Mouse (Mus musculus) hindbrain, embryonic 14.5 days (tissue): ENCODE data around the gene Srgap1. TPM values are rescaled to one million over a fixed set of nuclear protein-coding genes. Genes with fewer than 3 reads are reported as not detected.
A peak's percentile ranks its signal among the peaks of the same experiment; 100 is the strongest.
"Not testable (repeated sequence)": the region's sequence is repeated elsewhere in the genome, so short reads cannot be mapped to it uniquely, and the experiment has no call there.

Source experiments
- ATAC-seq: fragments of 200-750 bp; cut with Nextera tagmentation; 2 replicates; pipeline ENCODE4 v1.8.0; 2017; ENCODE audit warnings: moderate number of reproducible peaks, mild to moderate bottlenecking, moderate TSS enrichment, moderate library complexity; ENCODE audit not compliant: low FRiP score
- DNase-seq: peaks from one replicate; pipeline ENCODE4 v3.0.0-alpha.2; 2015; ENCODE audit warnings: low spot score
- H3K27ac ChIP-seq: fragments of 300-500 bp; sonication (generic); 2 replicates; pipeline ENCODE4 v1.5.1; 2014; ENCODE audit warnings: mild to moderate bottlenecking, moderate library complexity
- H3K27me3 ChIP-seq: fragments of 300-500 bp; sonication (generic); 2 replicates; pipeline ENCODE4 v1.6.1; 2014; ENCODE audit warnings: mild to moderate bottlenecking, low read length, mixed read lengths; ENCODE audit not compliant: control insufficient read depth, insufficient read depth
- H3K36me3 ChIP-seq: fragments of 300-500 bp; sonication (generic); replicated peaks from 2 replicates; pipeline ENCODE4 v1.6.1; 2014; ENCODE audit not compliant: control insufficient read depth, insufficient read depth
- H3K4me1 ChIP-seq: fragments of 300-500 bp; sonication (generic); replicated peaks from 2 replicates; pipeline ENCODE4 v1.6.1; 2014; ENCODE audit warnings: antibody characterized with exemption, low read length, mixed read lengths; ENCODE audit not compliant: control insufficient read depth, insufficient read depth
- H3K4me2 ChIP-seq: fragments of 300-500 bp; sonication (generic); replicated peaks from 2 replicates; pipeline ENCODE4 v1.6.1; 2014; ENCODE audit warnings: mild to moderate bottlenecking, moderate library complexity
- H3K4me3 ChIP-seq: fragments of 300-500 bp; sonication (generic); replicated peaks from 2 replicates; pipeline ENCODE4 v1.5.1; 2014; ENCODE audit warnings: mild to moderate bottlenecking, low read length
- H3K9ac ChIP-seq: fragments of 300-500 bp; sonication (generic); 2 replicates; pipeline ENCODE4 v1.6.1; 2014
- H3K9me3 ChIP-seq: fragments of 300-500 bp; sonication (generic); 2 replicates; pipeline ENCODE4 v1.6.1; 2016; ENCODE audit warnings: low read length; ENCODE audit not compliant: control insufficient read depth
- WGBS: fragments of 180-500 bp; shearing (Covaris S2); extraction: QIAGEN DNeasy Blood & Tissue Kit; methylation state at CpG from one replicate; pipeline ENCODE4 v1.1.7; 2014; 5-methylcytosine and 5-hydroxymethylcytosine counted together
- polyA plus RNA-seq: library from polyadenylated mRNA; unstranded; fragments of >200 nt; fragmentation: Nextera tagmentation; extraction: Ambion mirVana; gene quantifications from 2 replicates; pipeline ENCODE4 v1.2.1, GENCODE M21; 2014

The Srgap1 gene
- polyA plus RNA-seq, 1 experiment from 2014 or later: 34.6 TPM

DNA sequence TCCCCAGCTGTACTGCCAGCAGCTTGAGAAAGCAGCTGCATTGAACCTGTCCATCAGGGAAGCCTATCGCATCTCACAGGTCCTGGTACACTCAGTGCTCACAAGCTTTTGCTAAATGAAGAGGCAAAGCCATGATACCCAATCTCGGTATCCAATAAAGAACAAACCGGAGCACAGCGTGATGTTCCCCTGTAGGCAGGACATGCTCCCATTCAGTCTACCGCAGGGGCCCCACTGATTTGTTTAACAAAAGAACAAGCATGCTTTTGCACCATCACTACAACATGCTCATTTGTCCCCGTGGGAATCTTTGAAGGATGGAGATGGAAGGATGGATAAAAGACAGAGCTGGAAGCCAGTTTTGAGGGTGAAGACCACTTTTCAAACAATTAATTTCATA is 257.0 kb downstream of the Srgap1 start:
- Histone ChIP-seq H3K4me3 (no peak overlapping the region), H3K27ac (no peak overlapping the region), H3K27me3 (no peaks in the 10 kb centered on the region), H3K9ac (no peak overlapping the region), H3K36me3 (peaks cover 68% of the 10 kb centered on the region), H3K4me1 (peaks cover 7% of the 10 kb centered on the region; the same call in 1 of the 2 replicates), H3K4me2 (no peak overlapping the region), H3K9me3 (no peaks in the 10 kb centered on the region)
- DNase-seq: no peak
- WGBS: 14% methylated on average over 6 of the region's 6 CpGs
- ATAC-seq: no peak

DNA sequence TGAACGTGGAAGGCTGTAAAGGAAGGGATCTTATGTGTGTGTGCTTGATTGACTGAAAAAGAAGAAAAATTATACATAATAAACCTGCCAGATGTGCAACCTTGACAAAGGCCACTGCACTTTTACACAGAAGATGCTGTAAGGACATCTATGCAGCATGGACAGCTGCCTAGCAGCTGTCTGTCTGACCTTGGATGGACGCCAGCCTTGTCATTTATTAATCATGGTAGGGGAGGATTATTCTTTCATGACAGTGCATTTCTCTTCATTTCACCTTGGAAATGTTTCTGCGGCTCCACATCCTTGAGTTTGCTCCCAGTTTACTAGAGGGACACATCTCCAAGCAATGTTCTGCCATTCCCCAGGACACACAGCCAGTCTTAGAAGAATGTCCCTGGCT is 258.6 kb downstream of the Srgap1 start:
- Histone ChIP-seq H3K36me3 (peaks cover 69% of the 10 kb centered on the region), H3K9me3 (peaks cover 9% of the 10 kb centered on the region; the same call in 1 of the 2 replicates), H3K27me3 (no peaks in the 10 kb centered on the region), H3K27ac (no peak overlapping the region), H3K4me2 (no peak overlapping the region), H3K9ac (no peak overlapping the region), H3K4me1 (peaks cover 7% of the 10 kb centered on the region; the same call in 1 of the 2 replicates), H3K4me3 (no peak overlapping the region)
- no peak for DNase-seq
- WGBS: 84% methylated on average over 3 of the region's 3 CpGs
- ATAC-seq: no peak

DNA sequence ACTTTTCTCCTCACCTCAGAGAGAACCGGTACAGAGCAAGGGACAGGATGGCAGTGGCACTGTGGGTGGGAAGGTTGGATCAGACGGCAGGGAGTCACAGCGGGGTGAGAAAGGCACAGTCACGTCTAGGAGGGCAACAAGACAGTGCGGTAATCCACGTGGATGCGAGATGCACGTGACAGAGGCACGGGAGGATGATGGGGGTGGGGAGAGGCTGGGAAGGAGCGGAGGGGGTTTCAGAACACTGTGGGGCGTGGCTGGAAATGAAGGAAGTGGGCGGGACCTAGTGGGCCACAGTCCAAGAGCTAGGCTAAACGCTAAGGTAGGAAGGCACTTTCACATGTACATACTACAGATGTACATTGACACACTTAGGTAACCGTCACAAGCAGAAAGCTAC is 266.0 kb downstream of the Srgap1 start:
- ATAC-seq (no peak), DNase-seq (no peak)
- Histone ChIP-seq H3K27ac (no peak overlapping the region), H3K4me2 (no peak overlapping the region), H3K9ac (no peak overlapping the region), H3K9me3 (peaks cover 12% of the 10 kb centered on the region; the same call in 1 of the 2 replicates), H3K4me1 (no peaks in the 10 kb centered on the region), H3K4me3 (no peak overlapping the region), H3K36me3 (peaks cover 41% of the 10 kb centered on the region), H3K27me3 (no peaks in the 10 kb centered on the region)
- 49% methylated on average over 14 of the region's 14 CpGs for WGBS

DNA sequence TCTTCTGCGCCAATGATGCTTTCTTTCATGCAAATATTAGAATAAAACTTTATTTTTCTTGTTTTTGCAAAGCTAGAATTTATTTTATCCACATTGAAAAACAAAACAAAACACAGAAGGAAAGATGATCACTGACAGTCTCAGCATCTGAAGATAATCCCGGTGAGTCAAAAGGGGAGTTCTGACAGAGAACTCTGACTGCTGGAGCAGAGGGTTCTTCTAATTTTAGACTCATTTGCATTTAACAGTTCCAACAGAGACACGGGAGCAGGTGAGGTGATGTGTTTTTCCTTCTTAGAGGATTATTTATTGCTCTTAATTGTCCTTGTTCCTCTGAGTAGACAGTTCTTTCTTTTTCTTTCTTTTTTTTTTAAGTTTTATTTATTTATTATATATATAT is 271.1 kb downstream of the Srgap1 start:
- DNase-seq (no peak), ATAC-seq (no peak)

DNA sequence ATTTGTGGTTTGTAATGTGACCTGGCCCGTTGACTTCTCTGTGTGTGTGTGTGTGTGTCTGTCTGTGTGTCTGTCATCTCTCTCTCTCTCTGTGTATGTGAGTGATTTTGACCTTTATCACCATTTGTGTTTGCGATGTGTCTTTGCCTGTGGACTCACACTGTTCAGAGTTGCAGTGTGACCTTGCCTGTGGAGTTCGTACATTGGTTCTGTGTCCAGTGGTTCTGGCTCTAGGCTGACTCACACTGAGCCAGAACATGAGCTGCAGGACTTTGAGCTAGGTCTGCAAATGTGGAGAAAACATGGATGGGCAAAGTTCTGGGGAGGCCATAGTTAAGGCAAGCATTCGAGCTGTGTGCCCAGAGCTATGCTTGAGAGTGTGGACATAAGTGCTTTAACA is 273.3 kb downstream of the Srgap1 start:
- H3K36me3 ChIP-seq: no peaks in the 10 kb centered on the region
- ATAC-seq (no peak), DNase-seq (no peak)
- H3K9me3 ChIP-seq: no peaks in the 10 kb centered on the region
- 91% methylated on average over 4 of the region's 4 CpGs for WGBS
- H3K4me3 ChIP-seq: no peak overlapping the region
- H3K9ac ChIP-seq: no peak overlapping the region
- no peaks in the 10 kb centered on the region for H3K27me3 ChIP-seq
- no peak overlapping the region for H3K4me2 ChIP-seq
- H3K27ac ChIP-seq: no peak overlapping the region
- H3K4me1 ChIP-seq: no peaks in the 10 kb centered on the region

More for the DNA sequence above, 271.1 kb downstream of the Srgap1 start:
- H3K4me2 ChIP-seq: no peak overlapping the region
- H3K9me3 ChIP-seq: no peaks in the 10 kb centered on the region
- no peak overlapping the region for H3K9ac ChIP-seq
- no peaks in the 10 kb centered on the region for H3K4me1 ChIP-seq
- H3K27ac ChIP-seq: no peak overlapping the region
- H3K36me3 ChIP-seq: no peaks in the 10 kb centered on the region
- 73% methylated on average over 3 of the region's 3 CpGs for WGBS
- no peak overlapping the region for H3K4me3 ChIP-seq
- H3K27me3 ChIP-seq: no peaks in the 10 kb centered on the region

DNA sequence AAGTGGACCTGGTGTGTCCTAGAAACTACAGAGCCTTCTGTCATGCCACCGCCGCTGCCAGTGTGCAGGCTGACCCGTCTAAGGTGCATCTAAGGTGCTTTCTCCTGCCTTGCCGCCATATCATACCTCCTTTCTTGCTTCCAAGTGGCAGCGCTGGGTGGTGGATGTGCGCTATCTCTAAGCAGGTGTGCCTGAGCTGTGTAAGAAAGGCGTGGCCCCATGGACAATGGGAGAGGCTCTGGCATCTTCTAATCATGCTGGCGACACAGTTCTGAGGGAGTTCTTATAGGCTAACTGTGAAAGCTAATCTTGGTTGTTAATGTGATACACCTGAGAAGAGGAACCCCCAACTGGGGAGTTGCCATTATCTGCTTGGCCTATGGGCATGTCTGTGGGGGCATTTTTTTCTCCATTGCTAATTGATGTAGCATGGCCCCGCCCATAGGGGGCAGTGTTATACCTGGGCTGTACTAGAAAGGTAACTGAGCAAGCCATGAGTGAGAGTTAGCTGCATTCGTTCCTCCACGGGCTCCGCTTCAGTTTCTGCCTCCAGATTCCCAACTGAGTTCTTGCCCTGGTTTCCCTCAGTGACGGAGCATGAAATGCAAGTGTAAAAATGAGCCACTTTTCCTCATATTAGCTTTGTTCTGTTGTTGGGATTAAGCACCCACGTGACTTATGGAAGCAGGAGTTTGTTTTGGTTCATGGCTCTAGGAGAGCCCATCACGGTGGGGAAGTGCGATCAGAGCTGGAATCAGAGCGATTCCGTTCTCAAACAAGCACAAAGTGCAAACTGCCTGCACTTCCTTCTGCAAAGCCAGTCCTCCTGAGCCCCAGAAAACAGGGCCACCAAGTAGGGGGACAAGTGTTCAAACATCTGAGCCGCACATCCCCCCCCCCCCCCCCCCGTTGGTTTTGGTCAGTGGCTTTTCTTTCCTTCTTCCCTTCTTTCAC is 276.2 kb downstream of the Srgap1 start:
- Histone ChIP-seq H3K4me3 (no peak overlapping the region), H3K9ac (no peak overlapping the region), H3K36me3 (no peaks in the 10 kb centered on the region), H3K27ac (no peak overlapping the region), H3K4me2 (0 out of 2 replicates have a peak overlapping the region, but pooled peaks have one; percentile 17), H3K4me1 (no peaks in the 10 kb centered on the region), H3K9me3 (no peaks in the 10 kb centered on the region), H3K27me3 (no peaks in the 10 kb centered on the region)
- ATAC-seq (peak; percentile 40; the same call in 1 of the 2 replicates), DNase-seq (no peak)
- WGBS: 49% methylated on average over 20 of the region's 20 CpGs

DNA sequence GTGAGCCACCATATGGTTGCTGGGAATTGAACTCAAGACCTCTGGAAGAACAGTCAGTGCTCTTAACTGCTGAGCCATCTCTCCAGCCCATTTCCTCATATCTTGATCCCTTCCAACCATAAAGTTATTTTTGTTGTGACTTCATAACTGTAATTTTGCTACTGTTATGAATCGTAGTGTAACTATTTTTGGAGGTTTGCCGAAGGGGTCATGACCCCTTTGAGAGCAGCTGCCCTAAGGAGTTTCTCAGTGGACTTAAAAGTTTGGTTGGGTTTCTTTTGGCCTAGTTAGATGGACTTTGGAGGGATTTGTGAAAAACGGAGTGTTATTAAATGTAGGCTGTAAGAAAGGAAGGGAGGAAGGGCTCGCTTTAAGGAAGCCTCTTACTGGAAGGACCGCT is 277.4 kb downstream of the Srgap1 start:
- Histone ChIP-seq H3K36me3 (no peaks in the 10 kb centered on the region), H3K27ac (no peak overlapping the region), H3K27me3 (no peaks in the 10 kb centered on the region), H3K4me3 (no peak overlapping the region), H3K9me3 (no peaks in the 10 kb centered on the region), H3K4me2 (no peak overlapping the region), H3K4me1 (peaks cover 10% of the 10 kb centered on the region), H3K9ac (no peak overlapping the region)
- ATAC-seq (no peak), DNase-seq (no peak)
- 93% methylated on average over 5 of the region's 5 CpGs for WGBS

DNA sequence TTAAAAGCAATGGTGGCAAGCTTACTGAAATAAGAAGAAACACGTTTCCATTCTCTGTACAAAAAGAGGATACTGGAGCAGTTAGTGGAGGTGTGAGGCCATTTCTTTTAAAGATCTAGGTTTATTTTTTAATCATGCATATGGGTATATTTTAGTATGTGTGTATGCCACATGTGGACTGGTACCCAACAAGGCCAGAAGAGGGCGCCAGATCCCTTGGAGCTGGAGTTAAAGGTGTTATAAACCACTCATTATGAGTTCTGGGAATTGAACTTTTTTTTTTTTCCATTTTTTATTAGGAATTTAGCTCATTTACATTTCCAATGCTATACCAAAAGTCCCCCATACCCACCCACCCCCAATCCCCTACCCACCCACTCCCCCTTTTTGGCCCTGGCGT is 279.8 kb downstream of the Srgap1 start:
- not testable (repeated sequence) for H3K4me3 ChIP-seq, H3K9me3 ChIP-seq, H3K4me2 ChIP-seq, DNase-seq, H3K36me3 ChIP-seq, ATAC-seq, H3K27ac ChIP-seq, H3K27me3 ChIP-seq, H3K9ac ChIP-seq
- WGBS: 78% methylated on average over 3 of the region's 3 CpGs
- H3K4me1 ChIP-seq: peaks cover 12% of the 10 kb centered on the region

DNA sequence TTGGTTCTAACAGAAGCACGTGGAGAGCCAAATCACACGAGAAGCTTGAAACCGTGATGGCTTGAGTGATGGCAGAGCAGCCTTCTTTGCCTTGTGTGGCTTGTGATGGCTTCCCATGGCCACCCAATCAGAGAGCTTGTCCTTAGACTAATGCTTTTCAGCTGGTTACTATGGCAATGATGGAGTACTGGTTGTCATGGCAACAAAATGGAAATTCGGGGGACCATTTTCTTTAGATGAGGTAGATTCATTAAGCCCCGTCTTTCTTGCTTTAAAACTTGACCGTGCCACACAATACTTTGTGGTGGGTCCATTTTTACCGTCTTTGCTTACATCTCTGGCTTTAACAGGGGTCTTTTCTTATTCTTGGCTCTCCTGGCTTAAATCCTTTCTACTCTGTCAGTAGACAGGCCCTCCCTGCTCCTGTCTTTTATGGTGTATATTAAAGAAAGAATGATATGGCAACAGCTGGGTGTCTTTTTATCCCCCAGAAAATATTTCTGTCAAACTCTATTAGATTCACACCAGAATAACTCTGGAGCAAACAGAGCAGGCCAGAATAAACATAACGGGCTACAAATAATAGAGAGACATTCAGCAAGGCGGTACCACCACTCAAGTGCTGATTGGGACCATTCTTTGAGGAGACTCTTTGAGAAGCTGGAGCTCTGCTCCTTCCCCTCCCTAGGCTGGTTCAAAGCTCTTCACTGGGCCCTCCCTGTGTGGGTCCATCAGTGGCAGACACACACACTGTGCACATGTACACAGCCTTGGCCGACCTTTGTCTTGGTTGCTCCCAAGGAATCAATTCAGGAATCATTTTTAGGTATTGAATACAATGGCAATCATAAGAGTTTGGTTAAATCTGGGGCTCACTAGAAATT is 281.7 kb downstream of the Srgap1 start:
- 39% methylated on average over 10 of the region's 10 CpGs for WGBS
- Histone ChIP-seq H3K4me2 (no peak overlapping the region), H3K4me3 (no peak overlapping the region), H3K27ac (peak overlapping the region; percentile 68), H3K27me3 (no peaks in the 10 kb centered on the region), H3K4me1 (peaks cover 12% of the 10 kb centered on the region), H3K36me3 (no peaks in the 10 kb centered on the region), H3K9me3 (no peaks in the 10 kb centered on the region), H3K9ac (no peak overlapping the region)
- peak; percentile 84 for ATAC-seq
- DNase-seq: peak; percentile 87
